Mouse (Mus musculus) CH12F3 (cell line): ENCODE results near the gene Gm29609.

ENCODE experiments used
- in situ Hi-C: fragments of 300-500 bp; cut with MboI; formaldehyde crosslinking; loops from 2 replicates; pipeline ENCODE4 v1.14.3; 2020; ENCODE audit warnings: low sequenced_read_pairs

The Gm29609 gene

DNA sequence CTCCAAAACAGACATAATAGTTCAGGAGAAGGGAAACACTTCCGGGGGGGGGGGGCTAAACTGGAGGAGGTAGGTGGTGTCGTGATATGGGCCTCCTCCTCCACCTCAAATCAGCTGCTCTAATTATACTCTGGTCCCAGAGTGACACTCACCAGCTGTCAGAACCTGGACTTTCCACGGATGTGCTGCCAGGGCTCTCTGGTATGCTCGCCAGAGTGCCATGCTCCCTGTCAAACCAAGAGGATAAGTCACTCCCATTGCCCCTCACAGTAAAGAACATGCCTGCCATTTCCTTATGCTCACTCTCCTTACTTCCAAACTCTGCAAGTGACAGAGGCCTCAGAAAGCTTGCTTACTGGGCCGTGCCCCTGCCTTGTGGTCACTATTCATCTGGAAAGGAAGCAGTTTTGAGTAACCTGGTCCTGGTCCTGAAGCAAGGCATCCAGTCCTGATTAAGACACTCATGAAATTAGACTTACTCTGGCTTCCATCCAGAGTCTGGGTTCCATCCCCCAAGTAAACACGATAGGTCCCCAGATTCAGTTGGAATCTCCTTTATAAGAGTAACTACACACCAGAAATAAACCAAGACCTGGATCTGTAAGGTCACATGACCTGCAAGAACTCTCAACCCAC is 26.1 kb downstream of the Gm29609 start:
- in situ Hi-C loops, result no loop called here

DNA sequence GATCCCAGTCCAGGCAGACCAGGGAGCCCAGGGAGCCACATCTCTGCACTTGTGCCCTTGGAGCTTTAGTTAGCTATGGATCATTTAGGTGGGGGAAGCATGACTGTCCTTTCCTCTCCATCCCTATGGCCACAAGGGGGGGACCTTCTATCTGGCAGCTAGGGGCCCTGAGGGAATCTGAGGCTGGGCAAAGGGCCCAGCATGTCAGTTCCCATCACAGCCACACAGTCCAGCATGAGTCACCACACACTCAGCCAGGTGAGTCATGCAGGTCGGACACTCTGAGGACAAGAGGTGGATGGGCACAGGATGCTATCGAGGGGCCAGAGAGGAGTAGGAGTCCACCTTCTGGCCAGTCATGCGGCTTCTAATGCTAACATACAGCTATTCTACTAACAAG is 28.0 kb downstream of the Gm29609 start:
- in situ Hi-C loops, result no loop called here

DNA sequence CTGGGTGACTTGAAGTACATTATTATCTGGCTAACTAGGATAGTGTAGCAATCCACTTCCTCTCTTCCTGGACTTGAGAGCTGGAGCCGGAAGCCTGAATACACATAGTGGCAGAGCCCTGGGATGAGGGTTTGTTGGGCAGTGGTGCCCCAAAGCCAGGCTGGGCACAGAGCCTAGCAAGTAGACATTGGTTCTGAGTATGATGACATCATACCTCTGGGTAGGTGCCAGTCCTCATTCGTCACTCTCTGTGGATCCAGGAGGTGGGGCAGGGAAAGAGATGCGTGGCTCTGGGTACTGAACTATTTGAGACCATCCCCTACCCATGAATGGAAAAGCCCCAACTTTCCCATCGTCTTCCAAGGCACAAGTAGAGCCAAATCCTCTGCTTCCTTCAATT is 29.9 kb downstream of the Gm29609 start:
- in situ Hi-C loops, result no loop called here

DNA sequence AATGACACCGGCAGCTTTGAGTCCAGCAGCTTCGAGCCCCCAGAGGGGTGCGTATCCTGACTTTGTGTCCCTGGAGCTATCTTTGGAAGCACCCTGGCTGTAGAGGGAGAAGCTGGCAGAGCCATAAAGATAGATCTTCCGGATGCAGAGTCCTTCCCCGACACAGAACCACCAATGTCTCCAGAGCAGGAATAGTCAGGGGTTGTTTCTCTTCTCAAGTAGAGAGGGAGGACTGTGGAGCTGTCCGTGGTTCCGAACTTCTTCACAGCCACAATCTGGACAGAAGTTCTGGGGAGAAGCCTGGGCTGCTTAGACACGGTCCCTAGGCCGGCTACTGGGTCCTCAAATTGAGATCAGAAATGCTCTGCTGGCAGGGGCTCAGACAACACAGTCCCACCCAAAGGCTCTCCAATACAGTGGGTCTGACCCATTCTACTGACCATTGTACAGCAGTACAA is 40.7 kb downstream of the Gm29609 start:
- in situ Hi-C loops, result no loop called here

- in situ Hi-C loops, result no loop called here
These were observed 41.3 kb downstream of the Gm29609 start, which contains the start of gene Ucn for GRCm38 (mm10) chr5:31138241-31138967. Gene Ucn (minus strand): TSS chr5:31138829.

GRCm38 (mm10) chr5:31137658-31138057 is 42.1 kb downstream of the Gm29609 start:
- in situ Hi-C loops, result no loop called here

DNA sequence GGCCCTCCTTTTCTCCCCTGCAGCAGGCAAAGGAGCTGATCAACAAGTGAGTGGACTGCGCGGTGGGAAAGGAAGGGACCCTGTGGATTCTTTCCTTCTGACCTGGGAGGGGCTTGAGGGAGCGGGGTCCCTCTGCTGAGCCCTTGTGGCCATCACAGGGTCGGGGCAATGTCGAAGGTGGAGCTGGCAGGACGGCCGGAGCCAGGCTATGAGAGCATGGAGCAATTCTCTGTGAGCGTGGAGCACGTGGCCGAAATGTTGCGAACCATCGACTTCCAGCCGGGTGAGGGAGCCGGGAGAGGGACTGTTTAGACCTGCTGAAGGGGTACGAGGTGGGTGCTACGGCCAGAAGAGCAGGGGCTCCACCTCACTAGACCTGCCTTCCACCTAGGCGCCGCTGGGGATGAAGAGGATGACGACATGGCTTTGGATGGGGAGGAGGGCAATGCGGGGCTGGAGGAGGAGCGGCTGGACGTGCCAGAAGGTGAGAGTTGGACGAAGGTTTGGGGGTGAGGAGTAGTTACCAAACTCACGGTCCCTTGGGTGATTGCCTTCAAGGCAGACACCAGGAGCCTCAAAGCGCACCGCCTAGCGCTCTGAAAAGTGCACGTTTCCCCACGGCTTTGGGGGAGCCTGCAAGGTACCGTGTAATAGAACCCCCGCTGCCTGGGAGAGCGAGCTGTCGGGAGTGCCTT is 42.8 kb downstream of the Gm29609 start:
- in situ Hi-C loops, result no loop called here

DNA sequence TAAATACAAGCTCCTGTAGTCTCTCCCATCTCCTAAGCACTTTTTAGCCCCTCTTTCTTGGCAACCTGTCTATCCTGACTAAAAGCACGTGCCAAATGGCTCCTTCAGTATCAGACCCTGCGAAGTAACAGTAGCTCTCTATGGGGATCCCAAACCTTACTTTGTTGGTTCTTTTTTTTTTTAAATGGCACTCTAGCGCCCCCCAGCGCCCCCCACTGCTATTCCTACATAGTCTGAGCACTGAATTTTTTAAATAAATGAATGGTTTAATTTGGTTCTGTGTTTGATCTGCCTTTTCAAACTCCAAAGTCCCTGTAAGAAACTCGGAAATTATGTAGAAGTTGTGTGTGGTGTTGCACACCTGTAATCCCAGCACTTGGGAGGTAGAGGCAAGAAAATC is 53.7 kb downstream of the Gm29609 start:
- in situ Hi-C loops, result no loop called here

DNA sequence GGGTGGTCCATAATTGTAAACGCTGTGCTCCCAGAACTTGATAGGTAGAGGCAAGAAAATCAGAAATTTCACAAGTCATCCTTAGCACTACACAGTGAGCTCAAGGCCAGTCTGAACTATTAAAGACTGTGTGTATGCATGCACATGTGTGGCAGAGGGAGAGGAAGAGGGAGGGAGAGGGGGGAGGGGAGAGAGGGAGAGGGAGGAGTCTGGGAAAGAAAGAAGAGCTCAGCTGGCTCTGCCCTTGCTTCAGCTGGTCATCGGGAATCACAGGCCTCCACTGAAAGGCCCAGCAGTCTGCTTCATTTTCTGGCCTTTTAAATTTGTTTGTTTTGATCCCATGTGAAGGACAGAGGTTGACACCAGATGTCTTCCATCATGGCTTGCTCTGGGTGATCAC is 56.2 kb downstream of the Gm29609 start:
- in situ Hi-C loops, result no loop called here

GRCm38 (mm10) chr5:31121111-31121510 is 58.6 kb downstream of the Gm29609 start:
- in situ Hi-C loops, result no loop called here

- in situ Hi-C loops, result no loop called here
These were observed 62.8 kb downstream of the Gm29609 start for GRCm38 (mm10) chr5:31116912-31117311.

- in situ Hi-C loops, result no loop called here
These were observed 63.4 kb downstream of the Gm29609 start, which contains the start of gene Trim54 for GRCm38 (mm10) chr5:31116354-31116753. Gene Trim54 (plus strand): TSS chr5:31116712.

- in situ Hi-C loops, result no loop called here
These were observed 68.9 kb downstream of the Gm29609 start for GRCm38 (mm10) chr5:31110781-31111180.

- in situ Hi-C loops, result no loop called here
These were observed 71.7 kb downstream of the Gm29609 start, which contains the start of gene Slc30a3 for GRCm38 (mm10) chr5:31108000-31108490. Gene Slc30a3 (minus strand): TSS chr5:31108237.

- in situ Hi-C loops, result no loop called here
These were observed 73.8 kb downstream of the Gm29609 start, which contains the start of gene Dnajc5g for GRCm38 (mm10) chr5:31105814-31106335. Gene Dnajc5g (plus strand): TSS chr5:31106285.

DNA sequence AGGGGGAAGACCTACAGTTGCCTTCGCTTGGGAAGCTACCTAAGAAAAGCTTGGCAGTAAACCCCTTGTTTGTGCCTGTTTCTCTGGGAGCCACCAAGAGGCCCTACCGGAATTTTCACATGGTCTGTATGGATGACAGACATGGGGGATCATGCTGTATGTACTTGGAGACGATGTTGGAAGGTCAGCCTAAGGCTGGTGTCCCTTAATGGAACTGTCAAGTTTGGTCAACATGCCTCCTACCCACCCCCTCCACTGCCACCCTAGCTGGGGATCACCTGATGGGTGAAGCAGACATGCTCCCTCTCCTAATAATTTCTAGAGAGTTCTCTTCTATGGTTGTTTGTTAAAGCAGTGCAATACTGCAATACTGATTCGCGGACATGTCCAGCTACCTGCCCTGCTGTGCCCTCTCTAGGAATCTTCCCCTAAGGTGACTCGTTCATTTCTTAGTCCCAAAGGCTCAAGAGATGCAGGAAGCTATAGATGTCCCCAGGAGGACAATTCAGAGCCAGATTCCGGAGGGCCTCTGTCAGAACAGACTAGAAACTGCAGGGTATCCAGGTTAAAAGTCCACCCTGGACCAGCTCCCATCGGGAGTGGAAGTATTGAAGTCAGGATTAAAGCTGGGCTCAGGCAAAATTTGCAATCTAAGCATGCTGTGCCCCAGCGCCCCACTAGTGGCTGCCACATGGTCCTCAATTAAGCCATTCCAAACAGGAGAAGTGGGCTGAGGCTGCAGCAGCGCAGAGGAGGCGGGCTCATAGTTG is 83.8 kb downstream of the Gm29609 start:
- in situ Hi-C loops, result no loop called here

GRCm38 (mm10) chr5:31094799-31095691 is 84.7 kb downstream of the Gm29609 start:
- in situ Hi-C loops, result no loop called here
